Mouse (Mus musculus): ENCODE results near the gene Cdc45.

DNA sequence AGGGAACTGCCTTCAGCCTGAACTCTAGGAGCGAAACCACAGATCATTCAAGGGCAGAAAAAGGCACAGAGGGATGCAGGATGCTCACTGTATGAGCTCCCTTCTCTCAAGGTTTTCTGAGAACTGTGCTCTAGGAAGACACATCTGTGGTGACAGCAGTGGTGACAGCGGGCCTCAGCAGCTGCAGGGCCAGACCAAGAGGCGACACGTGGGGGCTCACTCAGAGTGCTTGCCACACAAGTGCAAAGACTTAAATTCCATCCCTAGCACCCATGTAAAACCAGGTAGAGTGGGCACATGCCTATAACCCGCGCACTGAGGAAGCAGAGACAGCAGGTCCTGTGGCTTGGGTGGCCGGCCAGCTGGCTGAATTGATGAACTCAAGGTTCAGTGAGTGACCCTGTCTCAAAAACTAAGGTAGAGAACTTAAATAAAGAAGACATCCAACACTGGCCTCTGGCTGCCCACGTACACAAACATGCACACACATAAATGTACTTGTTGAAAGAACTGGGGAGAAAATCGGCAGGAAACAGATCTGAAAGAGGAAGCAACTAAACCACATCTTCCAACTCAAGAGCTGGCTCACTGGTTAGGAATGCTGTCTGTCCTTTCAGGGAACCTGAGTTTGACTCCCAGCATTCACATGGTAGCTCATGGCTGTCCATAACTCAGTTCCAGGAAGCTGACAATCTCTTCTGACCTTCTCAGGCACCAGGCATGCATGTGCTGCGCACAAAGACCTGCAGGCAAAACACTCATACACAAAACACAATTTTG lies 23.0 kb downstream of the Cdc45 start:
- TF ChIP-seq EP300 (IDR thresholded peaks at IDR 0.05; ENCODE audit: low read depth) (no peak), CTCF (IDR thresholded peaks at IDR 0.05; ENCODE audit: low read depth) (no peak)

Data from liver, embryonic 14.5 days (tissue).